Mouse (Mus musculus): ENCODE results near the gene Ajap1. TPM values are rescaled to one million over a fixed set of nuclear protein-coding genes. Genes with fewer than 3 reads are reported as not detected.

Ajap1 gene
- polyA plus RNA-seq, 1 experiment from 2014 or later: 18.5 TPM

- Histone ChIP-seq H3K9me3 (ENCODE audit: control insufficient read depth, low read length) (no peaks in the 10 kb centered on the region), H3K4me1 (replicated peaks; ENCODE audit: control insufficient read depth, insufficient read depth, low read length) (peaks cover 8% of the 10 kb centered on the region), H3K27me3 (ENCODE audit: control insufficient read depth, insufficient read depth, low read length) (no peaks in the 10 kb centered on the region), H3K9ac (no peak overlapping the region), H3K4me3 (replicated peaks; ENCODE audit: low read length) (no peak overlapping the region), H3K4me2 (replicated peaks) (no peak overlapping the region), H3K36me3 (replicated peaks; ENCODE audit: control insufficient read depth, insufficient read depth) (no peaks in the 10 kb centered on the region), H3K27ac (no peak overlapping the region)
- DNase-seq (ENCODE audit: low spot score) (no peak), ATAC-seq (ENCODE audit: low FRiP score) (no peak)
- WGBS: 97% methylated on average over 3 of the region's 3 CpGs
Measured at GRCm38 (mm10) chr4:153344999-153345398, 137.6 kb downstream of the Ajap1 start.

GRCm38 (mm10) chr4:153340887-153341286, 141.7 kb downstream of the Ajap1 start:
- DNase-seq (ENCODE audit: low spot score) (no peak), ATAC-seq (ENCODE audit: low FRiP score) (no peak)
- Histone ChIP-seq H3K4me2 (replicated peaks) (no peak overlapping the region), H3K9ac (no peak overlapping the region), H3K27me3 (ENCODE audit: control insufficient read depth, insufficient read depth, low read length) (no peaks in the 10 kb centered on the region), H3K4me1 (replicated peaks; ENCODE audit: control insufficient read depth, insufficient read depth, low read length) (peaks cover 8% of the 10 kb centered on the region), H3K36me3 (replicated peaks; ENCODE audit: control insufficient read depth, insufficient read depth) (no peaks in the 10 kb centered on the region), H3K27ac (no peak overlapping the region), H3K4me3 (replicated peaks; ENCODE audit: low read length) (no peak overlapping the region), H3K9me3 (ENCODE audit: control insufficient read depth, low read length) (no peaks in the 10 kb centered on the region)

- Histone ChIP-seq H3K9ac (no peak overlapping the region), H3K4me3 (replicated peaks; ENCODE audit: low read length) (no peak overlapping the region), H3K27me3 (ENCODE audit: control insufficient read depth, insufficient read depth, low read length) (no peaks in the 10 kb centered on the region), H3K4me2 (replicated peaks) (no peak overlapping the region), H3K4me1 (replicated peaks; ENCODE audit: control insufficient read depth, insufficient read depth, low read length) (no peaks in the 10 kb centered on the region), H3K27ac (no peak overlapping the region), H3K36me3 (replicated peaks; ENCODE audit: control insufficient read depth, insufficient read depth) (no peaks in the 10 kb centered on the region), H3K9me3 (ENCODE audit: control insufficient read depth, low read length) (no peaks in the 10 kb centered on the region)
- WGBS: 64% methylated on average over 15 of the region's 15 CpGs
- DNase-seq (ENCODE audit: low spot score): no peak
- ATAC-seq (ENCODE audit: low FRiP score): no peak
Measured at GRCm38 (mm10) chr4:153335301-153335799, 147.3 kb downstream of the Ajap1 start.

- no peaks in the 10 kb centered on the region for H3K27me3 ChIP-seq (ENCODE audit: control insufficient read depth, insufficient read depth, low read length)
- WGBS: 79% methylated on average over 10 of the region's 10 CpGs
- no peak overlapping the region for H3K9ac ChIP-seq
- no peaks in the 10 kb centered on the region for H3K9me3 ChIP-seq (ENCODE audit: control insufficient read depth, low read length)
- H3K4me2 ChIP-seq (replicated peaks): no peak overlapping the region
- DNase-seq (ENCODE audit: low spot score): no peak
- 0 out of 2 replicates have a peak, but pooled peaks cover 9% of the 10 kb centered on the region for H3K4me1 ChIP-seq (replicated peaks; ENCODE audit: control insufficient read depth, insufficient read depth, low read length)
- H3K4me3 ChIP-seq (replicated peaks; ENCODE audit: low read length): no peak overlapping the region
- H3K27ac ChIP-seq: no peak overlapping the region
- no peaks in the 10 kb centered on the region for H3K36me3 ChIP-seq (replicated peaks; ENCODE audit: control insufficient read depth, insufficient read depth)
- ATAC-seq (ENCODE audit: low FRiP score): no peak
Measured at GRCm38 (mm10) chr4:153327809-153328208, 154.8 kb downstream of the Ajap1 start.
